Mouse (Mus musculus) forebrain, embryonic 14.5 days (tissue): ENCODE results near the gene Sclt1. TPM values are rescaled to one million over a fixed set of nuclear protein-coding genes. Genes with fewer than 3 reads are reported as not detected.

ENCODE experiments used
- ATAC-seq: fragments of 200-750 bp; cut with Nextera tagmentation; 2 replicates; pipeline ENCODE4 v1.8.0; 2017; ENCODE audit warnings: mild to moderate bottlenecking, moderate library complexity
- DNase-seq: peaks from one replicate; pipeline ENCODE4 v3.0.0-alpha.2; 2015; ENCODE audit warnings: low spot score
- H3K27ac ChIP-seq: fragments of 300-500 bp; sonication (generic); 2 replicates; pipeline ENCODE4 v1.5.1; 2014; ENCODE audit warnings: low read depth, mild to moderate bottlenecking, control low read depth, low read length, moderate library complexity
- H3K27me3 ChIP-seq: fragments of 300-500 bp; sonication (generic); replicated peaks from 2 replicates; pipeline ENCODE4 v1.6.1; 2014; ENCODE audit warnings: low read length, control low read depth, mixed read lengths; ENCODE audit not compliant: control insufficient read depth, insufficient read depth
- H3K36me3 ChIP-seq: fragments of 300-500 bp; sonication (generic); 2 replicates; pipeline ENCODE4 v1.6.1; 2014; ENCODE audit warnings: low read length, control low read depth; ENCODE audit not compliant: control insufficient read depth, insufficient read depth
- H3K4me1 ChIP-seq: fragments of 300-500 bp; sonication (generic); 2 replicates; pipeline ENCODE4 v1.6.1; 2014; ENCODE audit warnings: antibody characterized with exemption, low read length, control low read depth; ENCODE audit not compliant: control insufficient read depth, insufficient read depth
- H3K4me2 ChIP-seq: fragments of 300-500 bp; sonication (generic); 2 replicates; pipeline ENCODE4 v1.6.1; 2014; ENCODE audit warnings: mild to moderate bottlenecking, control low read depth, low read length
- H3K4me3 ChIP-seq: fragments of 300-500 bp; sonication (generic); 2 replicates; pipeline ENCODE4 v1.5.1; 2014; ENCODE audit warnings: low read depth, low read length, control low read depth
- H3K9ac ChIP-seq: fragments of 300-500 bp; sonication (generic); 2 replicates; pipeline ENCODE4 v1.6.1; 2014; ENCODE audit warnings: mild to moderate bottlenecking, low read length, control low read depth, moderate library complexity
- H3K9me3 ChIP-seq: fragments of 300-500 bp; sonication (generic); replicated peaks from 2 replicates; pipeline ENCODE4 v1.6.1; 2016; ENCODE audit warnings: low read length, control low read depth, mixed read lengths; ENCODE audit not compliant: control insufficient read depth
- WGBS: fragments of 180-500 bp; shearing (Covaris S2); extraction: QIAGEN DNeasy Blood & Tissue Kit; methylation state at CpG from one replicate; pipeline ENCODE4 v1.1.7; 2014; 5-methylcytosine and 5-hydroxymethylcytosine counted together
- polyA plus RNA-seq: library from polyadenylated mRNA; unstranded; fragments of >200 nt; fragmentation: Nextera tagmentation; extraction: Ambion mirVana; gene quantifications from 2 replicates; pipeline ENCODE4 v1.2.1, GENCODE M21; 2014

Sclt1 gene
- polyA plus RNA-seq, 1 experiment from 2014 or later: 13.1 TPM

- no peak overlapping the region for H3K9ac ChIP-seq
- H3K9me3 ChIP-seq: no peaks in the 10 kb centered on the region
- 87% methylated on average over 9 of the region's 9 CpGs for WGBS
- no peak overlapping the region for H3K4me3 ChIP-seq
- DNase-seq (no peak), ATAC-seq (peak; percentile 25; the same call in 1 of the 2 replicates)
- H3K36me3 ChIP-seq: peaks cover 50% of the 10 kb centered on the region
- H3K4me1 ChIP-seq: peaks cover 4% of the 10 kb centered on the region; the same call in 1 of the 2 replicates
- no peak overlapping the region for H3K27ac ChIP-seq
- no peak overlapping the region for H3K4me2 ChIP-seq
- H3K27me3 ChIP-seq: no peaks in the 10 kb centered on the region
Observed at GRCm38 (mm10) chr3:41613706-41614105, 128.6 kb downstream of the Sclt1 start.

- Histone ChIP-seq H3K36me3 (peaks cover 51% of the 10 kb centered on the region), H3K9ac (no peak overlapping the region), H3K27me3 (no peaks in the 10 kb centered on the region), H3K27ac (no peak overlapping the region), H3K4me3 (no peak overlapping the region), H3K4me1 (no peaks in the 10 kb centered on the region), H3K4me2 (no peak overlapping the region), H3K9me3 (no peaks in the 10 kb centered on the region)
- DNase-seq (no peak), ATAC-seq (no peak)
- WGBS: 91% methylated on average over 3 of the region's 3 CpGs
Observed at GRCm38 (mm10) chr3:41612211-41612610, 130.1 kb downstream of the Sclt1 start.

DNA sequence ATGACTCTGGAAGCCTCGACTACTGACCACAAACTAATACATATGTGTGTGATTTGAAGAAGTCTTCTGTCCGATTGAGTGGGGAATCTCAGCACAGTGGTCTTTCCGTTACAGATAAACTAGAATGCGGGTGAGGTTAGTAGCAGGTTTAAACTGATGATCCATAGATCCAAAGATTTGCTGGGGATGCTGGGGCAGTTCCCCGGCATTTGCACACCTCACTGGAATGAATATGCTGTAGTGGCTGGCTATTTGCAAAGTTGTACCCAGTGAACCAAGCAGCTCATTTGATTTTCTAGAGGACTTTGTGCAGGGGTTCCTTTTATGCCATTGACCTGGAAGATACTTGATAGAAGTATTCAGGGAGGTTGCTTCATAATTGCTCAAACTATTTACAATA is 133.2 kb downstream of the Sclt1 start:
- Histone ChIP-seq H3K4me2 (no peak overlapping the region), H3K27me3 (no peaks in the 10 kb centered on the region), H3K9ac (no peak overlapping the region), H3K27ac (no peak overlapping the region), H3K36me3 (peaks cover 61% of the 10 kb centered on the region), H3K4me3 (no peak overlapping the region), H3K9me3 (no peaks in the 10 kb centered on the region), H3K4me1 (peaks cover 3% of the 10 kb centered on the region; the same call in 1 of the 2 replicates)
- ATAC-seq: no peak
- 89% methylated on average over 5 of the region's 5 CpGs for WGBS
- no peak for DNase-seq

DNA sequence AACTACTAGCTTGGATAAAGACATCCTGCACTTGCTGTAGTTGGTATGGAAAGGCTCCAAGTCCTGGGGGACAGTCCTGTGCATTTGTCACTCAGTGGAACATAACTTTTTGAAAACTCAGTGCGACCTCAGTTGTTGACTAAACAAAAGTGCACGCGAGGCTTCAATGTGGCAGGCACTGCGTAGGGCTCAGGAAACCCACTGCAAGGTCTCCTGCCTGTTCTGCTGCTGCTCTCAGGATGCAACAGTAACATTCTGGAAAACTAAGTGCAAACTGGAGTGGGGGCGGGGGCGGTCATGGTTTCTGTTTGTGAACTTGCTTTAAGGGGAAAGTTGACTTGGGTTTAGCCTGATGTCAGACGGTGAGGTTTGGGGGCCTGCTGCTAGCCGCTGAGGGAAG is 134.8 kb downstream of the Sclt1 start:
- Histone ChIP-seq H3K36me3 (peaks cover 50% of the 10 kb centered on the region), H3K4me3 (no peak overlapping the region), H3K4me1 (peaks cover 13% of the 10 kb centered on the region), H3K9me3 (no peaks in the 10 kb centered on the region), H3K27ac (no peak overlapping the region), H3K27me3 (no peaks in the 10 kb centered on the region), H3K9ac (no peak overlapping the region), H3K4me2 (no peak overlapping the region)
- ATAC-seq: no peak
- DNase-seq: no peak
- WGBS: 95% methylated on average over 8 of the region's 8 CpGs

GRCm38 (mm10) chr3:41607050-41607449 is 135.3 kb downstream of the Sclt1 start:
- ATAC-seq (no peak), DNase-seq (no peak)
- H3K36me3 ChIP-seq: peaks cover 47% of the 10 kb centered on the region
- H3K27ac ChIP-seq: no peak overlapping the region
- 90% methylated on average over 9 of the region's 9 CpGs for WGBS
- H3K4me1 ChIP-seq: peaks cover 13% of the 10 kb centered on the region
- no peak overlapping the region for H3K9ac ChIP-seq
- no peak overlapping the region for H3K4me3 ChIP-seq
- no peak overlapping the region for H3K4me2 ChIP-seq
- H3K27me3 ChIP-seq: no peaks in the 10 kb centered on the region
- H3K9me3 ChIP-seq: no peaks in the 10 kb centered on the region

- Histone ChIP-seq H3K9ac (no peak overlapping the region), H3K4me3 (no peak overlapping the region), H3K4me2 (no peak overlapping the region), H3K9me3 (no peaks in the 10 kb centered on the region), H3K27ac (no peak overlapping the region), H3K27me3 (no peaks in the 10 kb centered on the region), H3K36me3 (peaks cover 46% of the 10 kb centered on the region), H3K4me1 (peaks cover 13% of the 10 kb centered on the region)
- 89% methylated on average over 4 of the region's 4 CpGs for WGBS
- DNase-seq (no peak), ATAC-seq (no peak)
Observed at GRCm38 (mm10) chr3:41606330-41606664, 136.0 kb downstream of the Sclt1 start.

DNA sequence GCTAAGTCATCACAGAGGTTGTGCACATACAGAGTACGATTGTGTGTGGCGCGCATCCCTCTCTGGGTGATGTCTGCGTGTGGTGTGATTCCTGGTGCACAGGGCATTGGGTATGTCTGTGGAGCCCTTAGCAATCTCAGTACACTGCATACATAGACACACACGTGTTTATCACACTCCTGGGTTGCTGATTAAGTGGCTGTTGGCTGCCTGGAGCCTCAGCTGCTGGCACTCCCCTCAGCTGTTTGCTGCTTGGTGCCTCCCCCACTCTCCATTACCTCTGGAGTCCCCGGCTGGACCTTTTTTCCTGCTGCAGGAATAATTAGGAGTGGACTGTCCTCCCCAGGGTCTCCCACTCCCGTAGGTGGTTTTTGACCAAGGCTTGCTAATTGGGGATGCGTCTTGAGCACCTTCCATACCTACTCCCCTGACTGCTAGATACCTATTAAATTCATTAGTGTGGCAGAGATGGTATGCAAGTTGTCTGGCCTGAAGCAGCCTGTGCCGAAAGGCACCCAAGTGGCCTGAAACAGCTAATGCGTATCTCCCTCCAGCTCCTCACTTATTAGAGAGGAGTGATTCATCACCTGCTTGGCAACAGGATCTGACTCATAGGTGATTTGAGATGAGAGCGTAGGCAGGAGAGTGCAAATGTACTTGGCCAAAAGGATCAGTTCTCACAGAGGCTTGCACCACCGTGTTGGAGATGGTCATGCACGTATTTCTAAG is 136.5 kb downstream of the Sclt1 start:
- DNase-seq (no peak), ATAC-seq (no peak)
- Histone ChIP-seq H3K36me3 (peaks cover 41% of the 10 kb centered on the region), H3K4me2 (no peak overlapping the region), H3K27ac (no peak overlapping the region), H3K9ac (no peak overlapping the region), H3K27me3 (no peaks in the 10 kb centered on the region), H3K4me3 (no peak overlapping the region), H3K4me1 (peaks cover 13% of the 10 kb centered on the region), H3K9me3 (no peaks in the 10 kb centered on the region)
- WGBS: 88% methylated on average over 13 of the region's 13 CpGs

GRCm38 (mm10) chr3:41604629-41605321 is 137.5 kb downstream of the Sclt1 start:
- Histone ChIP-seq H3K4me2 (no peak overlapping the region), H3K36me3 (peaks cover 40% of the 10 kb centered on the region), H3K4me1 (peaks cover 13% of the 10 kb centered on the region), H3K9ac (no peak overlapping the region), H3K27ac (no peak overlapping the region), H3K4me3 (no peak overlapping the region), H3K9me3 (no peaks in the 10 kb centered on the region), H3K27me3 (no peaks in the 10 kb centered on the region)
- 91% methylated on average over 12 of the region's 12 CpGs for WGBS
- DNase-seq: no peak
- ATAC-seq: no peak

DNA sequence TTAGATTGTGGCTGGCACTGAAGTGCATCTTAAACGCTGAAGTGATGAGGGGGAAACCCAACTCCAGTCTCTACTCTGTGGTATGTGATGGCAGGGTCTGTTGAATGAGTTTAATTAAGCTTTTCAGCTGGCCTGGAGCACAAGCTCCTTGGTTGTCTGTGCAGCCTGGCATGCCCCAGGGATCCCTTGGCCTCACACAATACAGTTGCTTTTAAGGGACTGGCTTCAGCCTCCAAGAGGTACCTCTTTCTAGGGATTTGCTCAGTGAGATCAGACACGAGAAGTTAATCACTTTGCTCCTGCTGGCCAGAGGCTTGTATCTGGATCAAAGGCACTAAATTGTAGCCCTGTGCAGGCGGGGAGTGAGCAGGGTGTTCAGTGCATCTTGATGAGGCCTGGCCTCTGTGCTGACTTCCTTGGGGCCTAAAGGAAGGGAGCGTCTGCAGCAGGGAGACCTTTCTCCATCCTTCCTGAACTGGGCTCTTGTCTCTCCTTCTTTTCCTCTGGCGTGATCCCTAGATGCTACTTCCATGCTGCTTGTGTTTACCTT is 138.8 kb downstream of the Sclt1 start:
- Histone ChIP-seq H3K9me3 (no peaks in the 10 kb centered on the region), H3K4me1 (peaks cover 13% of the 10 kb centered on the region), H3K27ac (no peak overlapping the region; the same call in 1 of the 2 replicates), H3K36me3 (peaks cover 33% of the 10 kb centered on the region), H3K4me3 (no peak overlapping the region), H3K9ac (0 out of 2 replicates have a peak overlapping the region, but pooled peaks have one; percentile 8), H3K27me3 (no peaks in the 10 kb centered on the region), H3K4me2 (no peak overlapping the region)
- 13% methylated on average over 5 of the region's 5 CpGs for WGBS
- DNase-seq (peak; percentile 46), ATAC-seq (peak; percentile 36; the same call in 1 of the 2 replicates)
